Mouse (Mus musculus) CH12.LX (cell line): ENCODE results near the gene Banf1. TPM values are rescaled to one million over a fixed set of nuclear protein-coding genes. Genes with fewer than 3 reads are reported as not detected.

Source experiments
- DNase-seq: peaks from one replicate; pipeline ENCODE4 v3.0.0-alpha.2; 2013; ENCODE audit errors: extremely low read depth
- H3K27ac ChIP-seq: 2 replicates; pipeline ENCODE4 v1.5.1; 2012; ENCODE audit warnings: low read depth, mild to moderate bottlenecking, control low read depth, moderate library complexity; ENCODE audit not compliant: insufficient read depth
- H3K27me3 ChIP-seq: replicated peaks from 2 replicates; pipeline ENCODE3; 2012; ENCODE audit warnings: inconsistent platforms
- H3K36me3 ChIP-seq, 2 experiments: replicated peaks in 1 of 2; 2 replicates each; pipeline versions ENCODE3 to v1.6.1; 2012; ENCODE audit warnings: inconsistent platforms in 1 of 2, low read length in 1 of 2, mild to moderate bottlenecking in 1 of 2, mixed read lengths in 1 of 2, moderate library complexity in 1 of 2; ENCODE audit not compliant: control insufficient read depth in 1 of 2, insufficient read depth in 1 of 2
- H3K4me1 ChIP-seq, 2 experiments: 2 replicates each; pipeline ENCODE4 v1.6.1; 2012; ENCODE audit warnings: inconsistent platforms in 1 of 2, moderate library complexity in 1 of 2; ENCODE audit not compliant: insufficient read depth in 2 of 2, control insufficient read depth in 1 of 2
- H3K4me2 ChIP-seq: 2 replicates; pipeline ENCODE4 v1.6.1; 2012; ENCODE audit warnings: low read depth, mild to moderate bottlenecking, control low read depth; ENCODE audit not compliant: poor library complexity, insufficient read depth, severe bottlenecking
- H3K4me3 ChIP-seq, 3 experiments: fragments of 150-350 bp in 1 of 3; sonication (generic) in 1 of 3; replicated peaks in 1 of 3; 2 replicates each; pipeline versions ENCODE3 to v1.5.1; 2011 to 2012; ENCODE audit warnings: low read depth in 2 of 3, low read length in 2 of 3, mild to moderate bottlenecking in 2 of 3, moderate library complexity in 2 of 3, control low read depth in 1 of 3, improper control_type of control experiment in 1 of 3, inconsistent platforms in 1 of 3, mixed read lengths in 1 of 3; ENCODE audit not compliant: poor library complexity in 1 of 3
- H3K79me2 ChIP-seq: replicated peaks from 2 replicates; pipeline ENCODE4 v1.6.1; 2012; ENCODE audit warnings: mild to moderate bottlenecking, moderate library complexity; ENCODE audit not compliant: control insufficient read depth, poor library complexity, insufficient read depth, severe bottlenecking; ENCODE audit errors: extremely low read depth
- H3K9ac ChIP-seq: 2 replicates; pipeline ENCODE4 v1.6.1; 2012; ENCODE audit warnings: low read depth, mild to moderate bottlenecking, control low read depth, moderate library complexity; ENCODE audit not compliant: insufficient read depth
- H3K9me3 ChIP-seq: replicated peaks from 2 replicates; pipeline ENCODE3; 2012; ENCODE audit warnings: low read length, inconsistent platforms, mixed read lengths
- BHLHE40 ChIP-seq: IDR thresholded peaks from 2 replicates; pipeline ENCODE4 v1.6.1; 2011; ENCODE audit warnings: mild to moderate bottlenecking, low read depth, low read length, improper control_type of control experiment
- CHD2 ChIP-seq: IDR thresholded peaks from 2 replicates; pipeline ENCODE4 v1.6.1; 2011; ENCODE audit warnings: low read length, improper control_type of control experiment
- CTCF ChIP-seq, 2 experiments: IDR thresholded peaks in 1 of 2; conservative IDR thresholded peaks in 1 of 2; 2 replicates each; pipeline ENCODE4 v1.5.1; 2011 to 2012; ENCODE audit warnings: low read depth in 2 of 2, low read length in 2 of 2, improper control_type of control experiment in 1 of 2, inconsistent platforms in 1 of 2, mild to moderate bottlenecking in 1 of 2, moderate library complexity in 1 of 2
- E2F4 ChIP-seq: IDR thresholded peaks from 2 replicates; pipeline ENCODE4 v1.6.1; 2011; ENCODE audit warnings: low read depth, low read length, improper control_type of control experiment; ENCODE audit not compliant: insufficient replicate concordance
- ELF1 ChIP-seq: IDR thresholded peaks from 2 replicates; pipeline ENCODE4 v1.6.1; 2014; ENCODE audit warnings: low read depth, mild to moderate bottlenecking, inconsistent platforms, low read length, improper control_type of control experiment
- EP300 ChIP-seq: IDR thresholded peaks from 2 replicates; pipeline ENCODE4 v1.6.1; 2011; ENCODE audit warnings: low read length, improper control_type of control experiment
- ETS1 ChIP-seq: conservative IDR thresholded peaks from 2 replicates; pipeline ENCODE4 v1.6.1; 2012; ENCODE audit warnings: low read depth, mild to moderate bottlenecking, inconsistent platforms, low read length, improper control_type of control experiment, moderate library complexity
- GABPA ChIP-seq: IDR thresholded peaks from 2 replicates; pipeline ENCODE4 v1.6.1; 2012; ENCODE audit warnings: low read depth, low read length, improper control_type of control experiment, inconsistent platforms; ENCODE audit not compliant: insufficient replicate concordance
- HCFC1 ChIP-seq: IDR thresholded peaks from 2 replicates; pipeline ENCODE4 v1.6.1; 2012; ENCODE audit warnings: low read depth, mild to moderate bottlenecking, inconsistent platforms, low read length, improper control_type of control experiment
- IRF4 ChIP-seq: IDR thresholded peaks from 2 replicates; pipeline ENCODE4 v1.6.1; 2014; ENCODE audit warnings: low read depth, mild to moderate bottlenecking, inconsistent platforms, low read length, improper control_type of control experiment
- JUN ChIP-seq: IDR thresholded peaks from 2 replicates; pipeline ENCODE4 v1.6.1; 2011; ENCODE audit warnings: low read depth, mild to moderate bottlenecking, low read length, improper control_type of control experiment, moderate library complexity; ENCODE audit not compliant: insufficient read depth
- JUND ChIP-seq: conservative IDR thresholded peaks from 2 replicates; pipeline ENCODE4 v1.6.1; 2011; ENCODE audit warnings: low read depth, low read length, improper control_type of control experiment
- MAX ChIP-seq: IDR thresholded peaks from 2 replicates; pipeline ENCODE4 v1.6.1; 2011; ENCODE audit warnings: low read length, improper control_type of control experiment
- MAZ ChIP-seq: IDR thresholded peaks from 2 replicates; pipeline ENCODE4 v1.6.1; 2012; ENCODE audit warnings: low read depth, mild to moderate bottlenecking, inconsistent platforms, low read length, improper control_type of control experiment, moderate library complexity
- MEF2A ChIP-seq: IDR thresholded peaks from 2 replicates; pipeline ENCODE4 v1.6.1; 2014; ENCODE audit warnings: low read depth, mild to moderate bottlenecking, inconsistent platforms, low read length, improper control_type of control experiment, borderline replicate concordance
- MXI1 ChIP-seq: IDR thresholded peaks from 2 replicates; pipeline ENCODE4 v1.6.1; 2011; ENCODE audit warnings: mild to moderate bottlenecking, low read depth, low read length, improper control_type of control experiment
- MYC ChIP-seq: IDR thresholded peaks from 2 replicates; pipeline ENCODE4 v1.6.1; 2011; ENCODE audit warnings: low read depth, mild to moderate bottlenecking, improper control_type of control experiment, low read length
- NELFE ChIP-seq: IDR thresholded peaks from 2 replicates; pipeline ENCODE4 v1.6.1; 2011; ENCODE audit warnings: low read depth, low read length, improper control_type of control experiment
- NRF1 ChIP-seq: IDR thresholded peaks from 2 replicates; pipeline ENCODE4 v1.6.1; 2014; ENCODE audit warnings: low read depth, mild to moderate bottlenecking, inconsistent platforms, low read length, improper control_type of control experiment, moderate library complexity
- PAX5 ChIP-seq: IDR thresholded peaks from 2 replicates; pipeline ENCODE4 v1.6.1; 2012; ENCODE audit warnings: low read length, inconsistent platforms, mixed read lengths
- POLR2A ChIP-seq: IDR thresholded peaks from 2 replicates; pipeline ENCODE4 v1.6.1; 2011; ENCODE audit warnings: low read depth, mild to moderate bottlenecking, improper control_type of control experiment, low read length
- POLR2AphosphoS2 ChIP-seq: IDR thresholded peaks from 2 replicates; pipeline ENCODE4 v1.6.1; 2011; ENCODE audit warnings: low read depth, low read length, improper control_type of control experiment
- RAD21 ChIP-seq: IDR thresholded peaks from 2 replicates; pipeline ENCODE4 v1.6.1; 2011; ENCODE audit warnings: low read depth, mild to moderate bottlenecking, low read length, improper control_type of control experiment, moderate library complexity
- RCOR1 ChIP-seq: conservative IDR thresholded peaks from 2 replicates; pipeline ENCODE4 v1.6.1; 2012; ENCODE audit warnings: low read depth, mild to moderate bottlenecking, inconsistent platforms, low read length, improper control_type of control experiment
- SIN3A ChIP-seq: IDR thresholded peaks from 2 replicates; pipeline ENCODE4 v1.6.1; 2012; ENCODE audit warnings: low read length, improper control_type of control experiment, inconsistent platforms
- SMC3 ChIP-seq: IDR thresholded peaks from 2 replicates; pipeline ENCODE4 v1.6.1; 2011; ENCODE audit warnings: low read depth, low read length, improper control_type of control experiment
- TBP ChIP-seq: conservative IDR thresholded peaks from 2 replicates; pipeline ENCODE4 v1.6.1; 2011; ENCODE audit warnings: low read depth, low read length, improper control_type of control experiment
- TCF12 ChIP-seq: IDR thresholded peaks from 2 replicates; pipeline ENCODE4 v1.6.1; 2014; ENCODE audit warnings: low read depth, mild to moderate bottlenecking, inconsistent platforms, low read length, improper control_type of control experiment
- UBTF ChIP-seq: IDR thresholded peaks from 2 replicates; pipeline ENCODE4 v1.6.1; 2012; ENCODE audit warnings: low read depth, mild to moderate bottlenecking, inconsistent platforms, low read length, improper control_type of control experiment, moderate library complexity
- USF1 ChIP-seq: IDR thresholded peaks from 2 replicates; pipeline ENCODE4 v1.6.1; 2014; ENCODE audit warnings: low read depth, mild to moderate bottlenecking, inconsistent platforms, low read length, improper control_type of control experiment
- USF2 ChIP-seq: conservative IDR thresholded peaks from 2 replicates; pipeline ENCODE4 v1.6.1; 2011; ENCODE audit warnings: low read depth, low read length, improper control_type of control experiment
- ZC3H11A ChIP-seq: IDR thresholded peaks from 2 replicates; pipeline ENCODE4 v1.6.1; 2012; ENCODE audit warnings: low read depth, mild to moderate bottlenecking, inconsistent platforms, low read length, improper control_type of control experiment
- ZKSCAN1 ChIP-seq: IDR thresholded peaks from 2 replicates; pipeline ENCODE4 v1.6.1; 2012; ENCODE audit warnings: low read depth, inconsistent platforms, low read length, improper control_type of control experiment, borderline replicate concordance
- ZMIZ1 ChIP-seq: IDR thresholded peaks from 2 replicates; pipeline ENCODE4 v1.6.1; 2012; ENCODE audit warnings: low read depth, mild to moderate bottlenecking, inconsistent platforms, low read length, improper control_type of control experiment
- dilution Hi-C: fragments of 300-500 bp; cut with MboI; formaldehyde crosslinking; loops from 2 replicates; pipeline ENCODE4 v1.14.3; 2020; ENCODE audit warnings: low sequenced_read_pairs; ENCODE audit not compliant: extremely low pct_unique_long_range_greater_than_20kb, extremely low pct_ligation_motif_present
- in situ Hi-C: fragments of 300-500 bp; cut with MboI; formaldehyde crosslinking; loops from 3 replicates; pipeline ENCODE4 v1.14.3; 2019; ENCODE audit warnings: low sequenced_read_pairs, low pct_ligation_motif_present, low pct_unique_long_range_greater_than_20kb, mixed read lengths
- polyA plus RNA-seq: library from polyadenylated mRNA; unstranded; fragments of >175 nt; gene quantifications from 2 replicates; pipeline ENCODE4 v1.2.1, GENCODE M21; 2012; ENCODE audit warnings: low read depth; ENCODE audit not compliant: insufficient read length
- total RNA-seq, 2 experiments: library from RNA; depleted of rRNA; stranded (reverse); fragments of 300-350 nt in 1 of 2; fragments of >200 nt in 1 of 2; gene quantifications; 2 replicates each; pipeline ENCODE4 v1.2.3; 2012 to 2014

Banf1 gene
- total and polyA plus RNA-seq, 3 experiments, result 176 to 450 (median 273) TPM

DNA sequence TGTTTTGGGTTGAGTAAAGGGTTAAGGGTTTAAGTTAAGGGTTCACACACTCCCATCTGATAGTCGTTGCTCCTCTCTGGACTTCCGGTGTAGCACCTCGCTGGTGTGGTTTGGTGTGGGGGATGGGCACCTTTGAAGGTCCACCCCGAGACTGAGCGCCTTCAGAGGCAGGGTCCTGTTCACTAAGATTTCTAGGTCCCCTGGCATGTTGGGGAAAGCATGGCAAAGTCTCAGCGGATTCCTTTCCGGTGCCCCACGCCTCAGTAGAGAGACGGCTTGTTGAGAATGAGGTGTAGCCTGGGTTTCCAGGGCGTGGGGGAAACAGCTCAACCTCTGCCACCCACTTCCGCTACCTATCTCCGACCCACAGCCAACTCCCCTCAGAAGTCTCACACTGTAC is 22.7 kb upstream of the Banf1 start (continued):
- TF ChIP-seq MAX (peak; percentile 85), UBTF (no peak), CHD2 (peak; percentile 92), USF2 (no peak), ELF1 (peak; percentile 85), ZKSCAN1 (no peak), GABPA (no peak), TCF12 (peak; percentile 77), EP300 (no peak), TBP (peak; percentile 72), NELFE (peak; percentile 66), POLR2AphosphoS2 (peak; percentile 74; the same call in 1 of the 2 replicates), ZC3H11A (no peak), MYC (peak; percentile 87), HCFC1 (peak; percentile 60), MXI1 (0 out of 2 replicates have a peak, but pooled peaks have one; percentile 51)

DNA sequence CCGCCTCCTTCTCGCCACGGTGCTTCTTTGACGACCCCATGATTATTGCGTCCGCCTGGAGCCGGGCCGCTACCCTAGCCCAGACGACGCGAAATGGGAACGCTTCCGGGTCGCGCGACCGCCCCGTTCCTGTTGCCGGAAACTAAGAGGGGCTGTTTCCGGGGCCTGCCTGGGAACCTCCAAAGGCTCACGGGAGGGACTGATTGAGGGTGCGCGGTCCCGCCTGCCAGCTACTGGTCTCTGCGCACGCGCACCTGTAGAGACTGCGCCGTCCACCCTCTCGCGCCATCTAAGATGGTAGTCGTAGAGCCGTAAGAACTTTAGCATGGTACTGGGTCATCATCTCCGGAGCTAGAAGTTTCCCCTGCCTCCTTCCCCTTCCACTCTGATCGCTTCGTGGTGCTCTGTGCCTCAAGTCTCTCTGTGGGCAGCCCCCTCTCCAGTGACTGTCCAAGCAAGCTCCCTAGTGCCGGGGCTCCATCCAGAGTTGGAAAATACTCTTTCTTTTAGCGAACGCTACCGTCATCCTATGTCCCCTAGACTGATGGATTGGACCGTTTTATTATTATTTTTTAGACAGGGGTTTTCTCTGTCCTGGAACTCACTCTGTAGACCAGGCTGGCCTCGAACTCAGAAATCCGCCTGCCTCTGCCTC is 21.7 kb upstream of the Banf1 start, which contains the start of gene Sart1:
Sart1 (minus strand) TSS at position 116 of the 655 bp plus-strand sequence.
- Histone ChIP-seq H3K36me3 (peaks cover 20 to 40% of the 10 kb centered on the region in 2 experiments), H3K27ac (peak within 1 kb of the TSS; percentile 78), H3K4me1 (peaks cover 5 to 39% of the 10 kb centered on the region in 2 experiments), H3K4me2 (peak within 1 kb of the TSS; percentile 80), H3K79me2 (peaks cover 28% of the 10 kb centered on the region), H3K9ac (peak within 1 kb of the TSS; percentile 96), H3K9me3 (no peaks in the 10 kb centered on the region), H3K27me3 (no peaks in the 10 kb centered on the region), H3K4me3 (peak within 1 kb of the TSS; percentile 91 to 94 (median 92))
- in situ Hi-C loops, result no loop called here
- dilution Hi-C loops, result no loop called here
- DNase-seq, result peak; percentile 97
- TF ChIP-seq ZKSCAN1 (no peak), ZMIZ1 (peak; percentile 83), USF2 (no peak), EP300 (no peak), MAZ (peak; percentile 49; the same call in 1 of the 2 replicates), MYC (0 out of 2 replicates have a peak, but pooled peaks have one; percentile 42), MXI1 (peak; percentile 64; the same call in 1 of the 2 replicates), SIN3A (peak; percentile 93), POLR2A (peak; percentile 94), PAX5 (no peak), USF1 (no peak), RCOR1 (no peak), RAD21 (no peak), ELF1 (peak; percentile 98), NRF1 (peak; percentile 97), JUND (no peak), E2F4 (no peak), IRF4 (no peak; the same call in 1 of the 2 replicates), NELFE (peak; percentile 90), TCF12 (peak; percentile 96), CTCF (conservative IDR thresholded peaks at IDR 0.05 in 1 of 2, IDR thresholded peaks at IDR 0.05 in 1 of 2; ENCODE audit: low read depth in 2 of 2, low read length in 2 of 2) (no peak), MEF2A (0 out of 2 replicates have a peak, but pooled peaks have one; percentile 46), GABPA (no peak; the same call in 1 of the 2 replicates), ETS1 (no peak), JUN (no peak), HCFC1 (peak; percentile 93), CHD2 (peak; percentile 36; the same call in 1 of the 2 replicates), BHLHE40 (peak; percentile 39; the same call in 1 of the 2 replicates), SMC3 (no peak), POLR2AphosphoS2 (peak; percentile 84; the same call in 1 of the 2 replicates)
